Mouse (Mus musculus) CH12.LX (cell line): ENCODE measurements around the gene Cacnb3. TPM values are rescaled to one million over a fixed set of nuclear protein-coding genes. Genes with fewer than 3 reads are reported as not detected.

Experiments used
- DNase-seq: peaks from one replicate; pipeline ENCODE4 v3.0.0-alpha.2; 2013; ENCODE audit errors: extremely low read depth
- H3K27ac ChIP-seq: 2 replicates; pipeline ENCODE4 v1.5.1; 2012; ENCODE audit warnings: low read depth, mild to moderate bottlenecking, control low read depth, moderate library complexity; ENCODE audit not compliant: insufficient read depth
- H3K27me3 ChIP-seq: replicated peaks from 2 replicates; pipeline ENCODE3; 2012; ENCODE audit warnings: inconsistent platforms
- H3K36me3 ChIP-seq, 2 experiments: replicated peaks in 1 of 2; 2 replicates each; pipeline versions ENCODE3 to v1.6.1; 2012; ENCODE audit warnings: inconsistent platforms in 1 of 2, low read length in 1 of 2, mild to moderate bottlenecking in 1 of 2, mixed read lengths in 1 of 2, moderate library complexity in 1 of 2; ENCODE audit not compliant: control insufficient read depth in 1 of 2, insufficient read depth in 1 of 2
- H3K4me1 ChIP-seq, 2 experiments: 2 replicates each; pipeline ENCODE4 v1.6.1; 2012; ENCODE audit warnings: inconsistent platforms in 1 of 2, moderate library complexity in 1 of 2; ENCODE audit not compliant: insufficient read depth in 2 of 2, control insufficient read depth in 1 of 2
- H3K4me2 ChIP-seq: 2 replicates; pipeline ENCODE4 v1.6.1; 2012; ENCODE audit warnings: low read depth, mild to moderate bottlenecking, control low read depth; ENCODE audit not compliant: poor library complexity, insufficient read depth, severe bottlenecking
- H3K4me3 ChIP-seq, 3 experiments: fragments of 150-350 bp in 1 of 3; sonication (generic) in 1 of 3; replicated peaks in 1 of 3; 2 replicates each; pipeline versions ENCODE3 to v1.5.1; 2011 to 2012; ENCODE audit warnings: low read depth in 2 of 3, low read length in 2 of 3, mild to moderate bottlenecking in 2 of 3, moderate library complexity in 2 of 3, control low read depth in 1 of 3, improper control_type of control experiment in 1 of 3, inconsistent platforms in 1 of 3, mixed read lengths in 1 of 3; ENCODE audit not compliant: poor library complexity in 1 of 3
- H3K79me2 ChIP-seq: replicated peaks from 2 replicates; pipeline ENCODE4 v1.6.1; 2012; ENCODE audit warnings: mild to moderate bottlenecking, moderate library complexity; ENCODE audit not compliant: control insufficient read depth, poor library complexity, insufficient read depth, severe bottlenecking; ENCODE audit errors: extremely low read depth
- H3K9ac ChIP-seq: 2 replicates; pipeline ENCODE4 v1.6.1; 2012; ENCODE audit warnings: low read depth, mild to moderate bottlenecking, control low read depth, moderate library complexity; ENCODE audit not compliant: insufficient read depth
- H3K9me3 ChIP-seq: replicated peaks from 2 replicates; pipeline ENCODE3; 2012; ENCODE audit warnings: low read length, inconsistent platforms, mixed read lengths
- BHLHE40 ChIP-seq: IDR thresholded peaks from 2 replicates; pipeline ENCODE4 v1.6.1; 2011; ENCODE audit warnings: mild to moderate bottlenecking, low read depth, low read length, improper control_type of control experiment
- CHD1 ChIP-seq: IDR thresholded peaks from 2 replicates; pipeline ENCODE4 v1.6.1; 2012; ENCODE audit warnings: low read depth, low read length, improper control_type of control experiment, inconsistent platforms
- CHD2 ChIP-seq: IDR thresholded peaks from 2 replicates; pipeline ENCODE4 v1.6.1; 2011; ENCODE audit warnings: low read length, improper control_type of control experiment
- E2F4 ChIP-seq: IDR thresholded peaks from 2 replicates; pipeline ENCODE4 v1.6.1; 2011; ENCODE audit warnings: low read depth, low read length, improper control_type of control experiment; ENCODE audit not compliant: insufficient replicate concordance
- EP300 ChIP-seq: IDR thresholded peaks from 2 replicates; pipeline ENCODE4 v1.6.1; 2011; ENCODE audit warnings: low read length, improper control_type of control experiment
- ETS1 ChIP-seq: conservative IDR thresholded peaks from 2 replicates; pipeline ENCODE4 v1.6.1; 2012; ENCODE audit warnings: low read depth, mild to moderate bottlenecking, inconsistent platforms, low read length, improper control_type of control experiment, moderate library complexity
- GABPA ChIP-seq: IDR thresholded peaks from 2 replicates; pipeline ENCODE4 v1.6.1; 2012; ENCODE audit warnings: low read depth, low read length, improper control_type of control experiment, inconsistent platforms; ENCODE audit not compliant: insufficient replicate concordance
- HCFC1 ChIP-seq: IDR thresholded peaks from 2 replicates; pipeline ENCODE4 v1.6.1; 2012; ENCODE audit warnings: low read depth, mild to moderate bottlenecking, inconsistent platforms, low read length, improper control_type of control experiment
- JUND ChIP-seq: conservative IDR thresholded peaks from 2 replicates; pipeline ENCODE4 v1.6.1; 2011; ENCODE audit warnings: low read depth, low read length, improper control_type of control experiment
- KAT2A ChIP-seq: IDR thresholded peaks from 2 replicates; pipeline ENCODE4 v1.6.1; 2012; ENCODE audit warnings: low read length, improper control_type of control experiment, inconsistent platforms; ENCODE audit not compliant: insufficient replicate concordance
- MAFK ChIP-seq: IDR thresholded peaks from 2 replicates; pipeline ENCODE4 v1.6.1; 2011; ENCODE audit warnings: low read length, improper control_type of control experiment; ENCODE audit not compliant: insufficient replicate concordance
- MEF2A ChIP-seq: IDR thresholded peaks from 2 replicates; pipeline ENCODE4 v1.6.1; 2014; ENCODE audit warnings: low read depth, mild to moderate bottlenecking, inconsistent platforms, low read length, improper control_type of control experiment, borderline replicate concordance
- MXI1 ChIP-seq: IDR thresholded peaks from 2 replicates; pipeline ENCODE4 v1.6.1; 2011; ENCODE audit warnings: mild to moderate bottlenecking, low read depth, low read length, improper control_type of control experiment
- NELFE ChIP-seq: IDR thresholded peaks from 2 replicates; pipeline ENCODE4 v1.6.1; 2011; ENCODE audit warnings: low read depth, low read length, improper control_type of control experiment
- NRF1 ChIP-seq: IDR thresholded peaks from 2 replicates; pipeline ENCODE4 v1.6.1; 2014; ENCODE audit warnings: low read depth, mild to moderate bottlenecking, inconsistent platforms, low read length, improper control_type of control experiment, moderate library complexity
- PAX5 ChIP-seq: IDR thresholded peaks from 2 replicates; pipeline ENCODE4 v1.6.1; 2012; ENCODE audit warnings: low read length, inconsistent platforms, mixed read lengths
- POLR2A ChIP-seq: IDR thresholded peaks from 2 replicates; pipeline ENCODE4 v1.6.1; 2011; ENCODE audit warnings: low read depth, mild to moderate bottlenecking, improper control_type of control experiment, low read length
- RAD21 ChIP-seq: IDR thresholded peaks from 2 replicates; pipeline ENCODE4 v1.6.1; 2011; ENCODE audit warnings: low read depth, mild to moderate bottlenecking, low read length, improper control_type of control experiment, moderate library complexity
- TBP ChIP-seq: conservative IDR thresholded peaks from 2 replicates; pipeline ENCODE4 v1.6.1; 2011; ENCODE audit warnings: low read depth, low read length, improper control_type of control experiment
- TCF12 ChIP-seq: IDR thresholded peaks from 2 replicates; pipeline ENCODE4 v1.6.1; 2014; ENCODE audit warnings: low read depth, mild to moderate bottlenecking, inconsistent platforms, low read length, improper control_type of control experiment
- USF1 ChIP-seq: IDR thresholded peaks from 2 replicates; pipeline ENCODE4 v1.6.1; 2014; ENCODE audit warnings: low read depth, mild to moderate bottlenecking, inconsistent platforms, low read length, improper control_type of control experiment
- USF2 ChIP-seq: conservative IDR thresholded peaks from 2 replicates; pipeline ENCODE4 v1.6.1; 2011; ENCODE audit warnings: low read depth, low read length, improper control_type of control experiment
- ZMIZ1 ChIP-seq: IDR thresholded peaks from 2 replicates; pipeline ENCODE4 v1.6.1; 2012; ENCODE audit warnings: low read depth, mild to moderate bottlenecking, inconsistent platforms, low read length, improper control_type of control experiment
- ZNF384 ChIP-seq: IDR thresholded peaks from 2 replicates; pipeline ENCODE4 v1.6.1; 2012; ENCODE audit warnings: low read depth, low read length, improper control_type of control experiment, inconsistent platforms
- dilution Hi-C: fragments of 300-500 bp; cut with MboI; formaldehyde crosslinking; loops from 2 replicates; pipeline ENCODE4 v1.14.3; 2020; ENCODE audit warnings: low sequenced_read_pairs; ENCODE audit not compliant: extremely low pct_unique_long_range_greater_than_20kb, extremely low pct_ligation_motif_present
- in situ Hi-C: fragments of 300-500 bp; cut with MboI; formaldehyde crosslinking; loops from 3 replicates; pipeline ENCODE4 v1.14.3; 2019; ENCODE audit warnings: low sequenced_read_pairs, low pct_ligation_motif_present, low pct_unique_long_range_greater_than_20kb, mixed read lengths
- polyA plus RNA-seq: library from polyadenylated mRNA; unstranded; fragments of >175 nt; gene quantifications from 2 replicates; pipeline ENCODE4 v1.2.1, GENCODE M21; 2012; ENCODE audit warnings: low read depth; ENCODE audit not compliant: insufficient read length
- total RNA-seq, 2 experiments: library from RNA; depleted of rRNA; stranded (reverse); fragments of 300-350 nt in 1 of 2; fragments of >200 nt in 1 of 2; gene quantifications; 2 replicates each; pipeline ENCODE4 v1.2.3; 2012 to 2014

The Cacnb3 gene
- total and polyA plus RNA-seq, 3 experiments: 2.5 to 7.0 (median 4.3) TPM

DNA sequence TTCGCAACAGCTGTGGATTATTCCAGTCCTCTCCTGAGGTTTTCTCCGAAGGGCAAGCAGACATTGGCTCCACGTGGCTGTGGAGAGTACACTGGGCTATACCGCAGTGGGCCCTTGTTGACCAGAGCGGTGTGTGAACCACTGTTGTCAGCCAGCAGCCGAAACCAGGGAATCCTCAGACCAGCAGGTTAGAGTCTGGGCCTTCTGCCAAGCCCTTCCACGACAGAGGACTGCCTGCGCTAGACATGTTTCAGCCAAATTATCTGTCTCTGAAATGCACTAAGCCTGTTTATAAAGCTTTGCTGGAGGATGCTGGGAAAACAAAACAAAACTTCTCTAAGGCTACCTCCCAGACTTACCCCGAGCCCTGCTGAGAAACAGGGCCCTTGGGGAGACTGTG lies 16.1 kb upstream of the Cacnb3 start:
- peaks cover 70% of the 10 kb centered on the region for H3K27me3 ChIP-seq
- H3K27ac ChIP-seq: no peak overlapping the region
- H3K9ac ChIP-seq: no peak overlapping the region
- peaks cover 13% of the 10 kb centered on the region for H3K9me3 ChIP-seq
- TF ChIP-seq KAT2A (no peak), RAD21 (no peak), NELFE (no peak), HCFC1 (no peak), ZNF384 (no peak), CHD1 (no peak)
- peaks cover 0 to 8% of the 10 kb centered on the region in 2 experiments; a peak in 3 of 4 replicates for H3K4me1 ChIP-seq
- no peak overlapping the region for H3K4me3 ChIP-seq
- DNase-seq: no peak
- no peaks in the 10 kb centered on the region for H3K79me2 ChIP-seq
- in situ Hi-C loops: no loop called here
- dilution Hi-C loops: no loop called here
- H3K36me3 ChIP-seq: no peaks in the 10 kb centered on the region
- H3K4me2 ChIP-seq: no peak overlapping the region

GRCm38 (mm10) chr15:98614971-98615370 lies 15.7 kb upstream of the Cacnb3 start:
- peaks cover 13% of the 10 kb centered on the region for H3K9me3 ChIP-seq
- no peak overlapping the region for H3K4me2 ChIP-seq
- H3K9ac ChIP-seq: no peak overlapping the region
- no peak overlapping the region for H3K27ac ChIP-seq
- peaks cover 0 to 8% of the 10 kb centered on the region in 2 experiments; a peak in 3 of 4 replicates for H3K4me1 ChIP-seq
- dilution Hi-C loops: no loop called here
- DNase-seq: no peak
- TF ChIP-seq EP300 (no peak), MXI1 (no peak), CHD2 (no peak), ZMIZ1 (no peak), JUND (no peak), MAFK (no peak), E2F4 (no peak), USF1 (no peak), POLR2A (no peak), PAX5 (no peak)
- in situ Hi-C loops: loop anchor here (5.0 kb wide), 2 partner anchors 33 to 103 kb away; no protein-coding TSS in a partner anchor
- H3K4me3 ChIP-seq: no peak overlapping the region
- no peaks in the 10 kb centered on the region for H3K79me2 ChIP-seq
- no peaks in the 10 kb centered on the region for H3K36me3 ChIP-seq
- peaks cover 68% of the 10 kb centered on the region for H3K27me3 ChIP-seq

DNA sequence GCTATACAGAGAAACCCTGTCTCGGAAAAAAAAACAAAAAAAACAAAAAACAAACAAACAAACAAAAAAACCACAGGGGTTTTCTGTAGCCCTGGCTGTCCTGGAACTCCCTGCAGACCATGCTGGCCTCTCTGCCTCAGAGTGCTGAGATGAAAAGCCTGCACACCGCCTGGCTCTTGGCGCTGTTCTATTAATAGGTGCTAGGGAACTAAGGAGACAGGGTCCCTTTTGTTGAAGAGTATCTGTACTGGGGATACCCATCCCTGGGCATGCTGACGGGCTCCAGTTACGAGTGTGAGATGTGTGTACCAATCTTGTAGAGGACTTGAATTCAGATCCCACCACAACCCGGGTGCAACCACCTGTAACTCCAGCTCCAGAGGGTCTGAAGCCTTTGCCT lies 14.9 kb upstream of the Cacnb3 start:
- peaks cover 0 to 8% of the 10 kb centered on the region in 2 experiments; a peak in 3 of 4 replicates for H3K4me1 ChIP-seq
- H3K27me3 ChIP-seq: peaks cover 68% of the 10 kb centered on the region
- H3K79me2 ChIP-seq: no peaks in the 10 kb centered on the region
- H3K9ac ChIP-seq: no peak overlapping the region
- H3K9me3 ChIP-seq: peaks cover 13% of the 10 kb centered on the region
- H3K36me3 ChIP-seq: no peaks in the 10 kb centered on the region
- no peak for TF ChIP-seq NELFE
- TF ChIP-seq ETS1: no peak
- no peak for TF ChIP-seq GABPA
- no peak for TF ChIP-seq E2F4
- no peak for TF ChIP-seq TBP
- TF ChIP-seq TCF12: no peak
- TF ChIP-seq PAX5: no peak
- no peak for TF ChIP-seq USF2
- no peak for TF ChIP-seq NRF1
- TF ChIP-seq BHLHE40: no peak
- TF ChIP-seq JUND: no peak
- TF ChIP-seq MXI1: no peak
- no peak for TF ChIP-seq MEF2A
- no peak overlapping the region for H3K27ac ChIP-seq
- no peak overlapping the region for H3K4me3 ChIP-seq
- in situ Hi-C loops (loop anchor here (5.0 kb wide), 2 partner anchors 33 to 103 kb away; no protein-coding TSS in a partner anchor), dilution Hi-C loops (no loop called here)
- H3K4me2 ChIP-seq: no peak overlapping the region
- no peak for DNase-seq
